Mouse (Mus musculus) naive thymus-derived CD4-positive, alpha-beta T cell, adult 2 months (primary cell): ENCODE results near the gene Gna15.

Source experiments
- DNase-seq: peaks from one replicate; pipeline ENCODE4 v3.0.0-alpha.2; 2011; ENCODE audit warnings: low read depth

Gna15 gene

GRCm38 (mm10) chr10:81466066-81466465 lies 58.0 kb downstream of the Gna15 start:
- no peak for DNase-seq

GRCm38 (mm10) chr10:81465265-81465645 lies 58.8 kb downstream of the Gna15 start:
- DNase-seq: no peak

DNA sequence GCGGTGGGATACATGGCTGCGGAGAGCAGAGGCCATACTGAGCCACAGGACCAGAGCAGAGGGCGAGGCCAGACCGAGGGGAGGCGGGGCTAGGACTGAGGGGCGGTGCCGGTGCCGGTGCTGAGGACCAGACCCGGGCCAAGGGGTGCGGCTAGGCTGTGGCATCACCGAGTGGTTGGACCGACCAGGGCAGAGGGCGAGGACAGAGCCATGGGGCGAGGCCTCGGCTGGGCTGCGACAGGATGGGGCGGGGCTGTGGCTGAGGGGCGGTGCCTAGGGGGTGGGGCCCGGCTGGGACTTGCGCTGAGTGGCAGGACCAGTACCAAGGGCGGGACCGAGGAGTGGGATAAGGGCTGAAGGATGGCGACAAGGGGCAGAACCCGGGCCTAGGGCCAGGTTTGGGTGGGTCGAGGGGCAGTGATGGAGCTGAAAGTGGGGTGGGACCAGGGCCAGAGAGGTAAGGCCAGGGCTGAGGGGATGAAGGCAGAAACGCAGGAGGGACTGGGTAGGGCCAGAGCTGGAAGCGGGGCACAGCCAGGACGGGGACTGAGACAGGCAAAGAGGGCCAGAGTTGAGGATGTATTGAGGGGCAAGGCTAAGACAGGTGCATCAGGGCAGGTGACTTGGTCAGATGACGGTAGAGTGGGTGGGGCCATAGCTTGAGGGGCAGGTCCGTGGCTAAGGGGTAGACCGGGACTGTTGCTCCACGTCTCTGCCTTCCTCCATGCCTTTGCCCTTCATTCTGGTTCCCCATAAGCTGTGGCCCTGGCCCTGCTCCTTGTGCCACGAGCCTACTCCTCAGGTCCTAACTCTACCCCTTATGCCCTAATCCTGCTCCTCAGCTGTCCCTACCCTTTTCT lies 59.4 kb downstream of the Gna15 start:
- DNase-seq: peak; percentile 54

GRCm38 (mm10) chr10:81463531-81463930 lies 60.5 kb downstream of the Gna15 start:
- no peak for DNase-seq

GRCm38 (mm10) chr10:81462917-81463316 lies 61.1 kb downstream of the Gna15 start:
- DNase-seq: no peak

DNA sequence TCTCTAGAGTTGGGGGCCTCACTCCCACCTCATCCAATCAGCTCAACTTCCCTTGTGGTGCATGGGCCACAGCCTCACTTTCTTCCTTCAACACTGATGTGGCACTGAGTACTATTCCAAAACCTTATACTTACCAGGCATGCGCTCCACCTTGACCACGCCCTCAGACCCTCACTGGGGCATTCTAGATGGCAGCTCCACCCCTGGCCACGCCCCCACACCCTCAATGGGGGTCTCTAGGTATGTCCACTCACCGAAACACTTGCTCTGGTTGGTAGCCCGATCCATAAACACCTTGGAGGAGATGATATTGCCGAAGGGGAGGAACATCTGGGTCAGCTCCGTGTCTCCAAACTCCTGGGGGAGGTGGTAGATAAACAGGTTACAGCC lies 61.6 kb downstream of the Gna15 start:
- no peak for DNase-seq

- no peak for DNase-seq
Measured at GRCm38 (mm10) chr10:81461673-81462414, 62.2 kb downstream of the Gna15 start.

DNA sequence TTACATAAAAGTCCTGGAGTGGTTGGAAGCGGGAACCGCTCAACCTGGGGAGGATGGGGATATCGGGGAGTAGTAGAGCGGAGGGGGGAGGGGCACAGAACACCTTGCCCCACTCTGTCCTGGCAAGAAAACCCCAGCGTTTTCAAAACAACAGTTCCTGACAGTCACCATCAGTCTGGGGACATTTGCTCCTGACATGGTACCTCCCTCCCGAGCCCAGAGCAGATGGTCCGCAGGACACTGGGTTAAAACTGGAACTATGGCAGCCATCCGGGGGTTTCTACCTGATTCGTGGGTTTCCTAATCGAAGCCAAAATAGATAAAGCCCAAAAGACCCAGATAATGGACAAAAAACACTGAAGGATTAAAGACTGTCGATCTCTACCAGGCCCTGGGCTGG lies 63.1 kb downstream of the Gna15 start:
- no peak for DNase-seq

DNA sequence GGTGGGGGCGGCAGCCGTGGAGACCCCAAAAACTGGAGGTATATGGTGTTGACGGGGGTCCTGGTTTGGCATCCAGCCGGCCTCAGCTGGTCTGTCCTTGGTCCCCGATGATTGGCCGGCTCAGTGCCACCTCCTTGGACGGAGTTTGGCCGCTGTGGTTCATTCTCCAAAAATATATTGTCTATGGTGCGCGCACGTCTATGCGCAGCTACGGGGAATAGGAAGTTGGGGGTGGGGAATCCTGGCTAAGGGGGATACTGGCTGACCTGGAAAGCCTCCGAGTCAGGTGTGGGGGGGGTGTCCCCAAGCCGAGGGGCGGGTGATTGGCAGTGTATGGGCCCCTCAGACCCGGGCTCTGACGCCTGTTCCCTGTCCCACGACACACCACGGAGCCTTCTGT lies 63.6 kb downstream of the Gna15 start:
- DNase-seq: no peak

DNA sequence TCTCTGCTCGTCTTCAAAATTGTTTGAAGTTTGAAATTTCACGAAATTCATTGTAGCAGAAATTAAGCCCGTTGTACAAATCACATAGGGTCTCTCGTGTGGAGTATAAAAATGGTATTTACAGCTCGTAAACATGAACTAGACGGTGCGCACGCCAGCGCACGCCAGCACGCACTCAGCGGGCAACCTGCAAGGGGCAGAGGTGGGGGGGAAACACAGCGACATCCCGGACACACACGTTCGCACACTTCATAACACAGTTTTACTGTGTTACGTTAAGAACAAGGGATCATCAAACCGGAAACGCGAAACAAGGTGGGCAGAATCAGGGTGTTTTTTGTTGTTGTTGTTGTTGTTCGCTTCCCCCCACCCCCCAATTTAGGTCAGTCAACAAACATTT lies 64.6 kb downstream of the Gna15 start:
- no peak for DNase-seq

- no peak for DNase-seq
Measured at GRCm38 (mm10) chr10:81458267-81458666, 65.8 kb downstream of the Gna15 start.

GRCm38 (mm10) chr10:81457624-81458023 lies 66.4 kb downstream of the Gna15 start:
- no peak for DNase-seq

DNA sequence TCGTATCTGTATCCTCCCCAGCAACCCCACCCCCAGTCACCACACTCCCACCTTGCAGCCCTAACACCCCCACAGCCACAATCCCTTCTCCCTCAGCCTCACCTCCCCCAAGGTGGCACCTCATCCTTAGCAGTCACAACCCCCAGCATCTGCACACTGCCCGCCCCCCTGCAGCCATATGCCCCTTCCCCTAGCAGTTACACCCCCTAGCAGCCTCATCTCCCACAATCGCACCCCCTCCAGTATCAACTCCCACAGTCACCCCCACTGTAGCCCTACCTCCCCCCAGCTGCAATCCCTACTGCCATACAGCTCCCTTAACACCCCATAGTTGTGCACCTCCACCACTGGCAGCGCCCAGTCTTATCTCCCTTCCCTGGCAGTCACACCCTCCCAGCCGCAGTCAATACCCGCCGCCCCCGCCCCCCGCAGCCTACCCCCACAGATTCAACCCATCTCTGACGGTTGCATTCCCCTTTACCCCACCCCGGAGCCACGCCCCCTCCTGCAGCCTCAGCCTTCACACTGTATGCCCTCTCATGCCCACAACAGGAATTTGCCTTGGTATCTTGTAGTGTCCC lies 67.0 kb downstream of the Gna15 start:
- no peak for DNase-seq

DNA sequence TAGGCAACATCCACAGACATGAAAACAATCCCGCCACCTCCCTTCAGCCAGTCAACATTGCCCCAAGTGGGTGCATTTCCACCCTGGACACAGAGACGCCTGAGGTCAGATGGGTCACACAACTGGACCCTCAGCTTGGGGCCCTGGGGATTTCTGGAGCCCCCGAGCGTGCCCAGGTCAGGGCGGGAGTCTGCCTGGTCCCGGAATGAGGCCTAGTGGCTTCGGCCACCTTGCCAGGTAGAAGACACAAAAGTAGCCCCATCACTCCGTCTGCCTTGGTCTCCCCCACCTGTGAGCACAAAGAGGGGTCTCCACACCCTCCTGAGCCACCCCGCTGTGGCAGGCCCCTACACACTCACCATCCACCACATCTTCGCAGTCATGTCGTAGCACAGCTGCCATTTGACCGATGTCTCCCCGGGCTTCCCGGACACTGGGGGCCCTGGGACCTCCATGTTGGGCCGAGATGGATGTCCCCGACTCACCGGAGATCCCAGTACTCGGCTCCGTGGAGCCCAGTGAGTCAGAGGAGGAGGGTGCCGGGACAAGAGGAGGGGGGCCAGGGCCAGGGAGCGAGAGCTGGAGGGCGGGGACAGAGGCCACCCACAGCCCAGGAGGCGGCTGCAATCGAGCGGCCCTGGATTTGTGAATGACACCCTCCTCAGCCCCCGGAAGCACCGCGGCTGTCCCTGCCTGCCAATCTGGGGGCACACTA lies 68.7 kb downstream of the Gna15 start, which contains the start of gene Nfic:
Gene Nfic (minus strand): TSS at position 455 of the 715 bp plus-strand sequence.
- DNase-seq: no peak

DNA sequence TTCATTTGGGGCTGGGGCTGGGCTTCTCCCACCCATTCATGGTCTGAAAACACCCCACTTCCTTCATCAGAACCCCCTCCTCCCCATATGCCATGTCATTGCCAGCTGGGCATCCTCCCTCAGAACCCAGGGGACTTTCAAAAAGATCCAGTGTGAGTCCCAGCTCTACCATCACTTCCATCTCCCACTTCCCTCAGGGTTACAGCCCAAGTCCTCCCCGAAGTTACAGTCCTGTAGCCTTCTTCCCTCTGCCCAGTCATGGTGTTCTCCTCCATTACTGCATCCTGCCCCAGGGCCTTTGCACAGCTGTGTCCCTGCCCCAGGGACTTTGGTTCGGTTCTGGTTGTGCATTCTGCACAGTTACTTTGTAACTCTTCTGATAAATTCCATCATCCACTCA lies 69.9 kb downstream of the Gna15 start:
- DNase-seq: no peak

GRCm38 (mm10) chr10:81452947-81453288 lies 71.1 kb downstream of the Gna15 start:
- DNase-seq: no peak
